Mouse (Mus musculus) olfactory bulb, adult 2 months (tissue): ENCODE measurements around the gene Figla.
"Not testable (repeated sequence)": the region's sequence is repeated elsewhere in the genome, so short reads cannot be mapped to it uniquely, and the experiment has no call there.

Experiments used
- CTCF ChIP-seq: fragments of 200-500 bp; IDR thresholded peaks from 2 replicates; pipeline ENCODE4 v1.5.1; 2012; ENCODE audit warnings: low read depth, mild to moderate bottlenecking, low read length, moderate library complexity; ENCODE audit not compliant: insufficient read depth
- POLR2A ChIP-seq: fragments of 200-500 bp; IDR thresholded peaks from 2 replicates; pipeline ENCODE4 v1.6.1; 2012; ENCODE audit warnings: mild to moderate bottlenecking, low read depth, low read length, moderate library complexity; ENCODE audit not compliant: insufficient read depth

DNA sequence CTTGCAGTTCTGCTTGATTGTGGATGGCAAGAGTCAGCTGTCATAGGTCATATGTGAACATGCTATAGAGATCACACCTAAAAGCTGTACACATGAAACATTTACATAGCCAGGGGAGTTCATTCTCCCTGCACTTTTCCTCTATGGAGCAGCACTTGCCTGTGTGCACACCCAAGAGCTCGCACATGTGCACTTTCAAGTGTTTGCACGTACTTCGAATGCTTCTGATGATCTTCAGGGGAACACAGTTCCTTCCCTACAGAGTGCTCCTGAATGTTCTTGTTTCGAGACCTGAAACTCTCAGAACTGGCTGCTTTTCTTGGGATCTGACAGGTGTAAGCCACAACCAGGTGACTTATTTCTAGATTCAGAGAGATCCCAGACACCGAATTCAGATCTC is 25.2 kb upstream of the Figla start:
- not testable (repeated sequence) for TF ChIP-seq POLR2A, CTCF
